Mouse (Mus musculus): ENCODE results near the gene Nol3.

Nol3 gene

GRCm38 (mm10) chr8:105275840-105276239 lies at the start of gene Nol3:
Gene Nol3 (plus strand): TSS chr8:105276140.
- in situ Hi-C loops (cut with MboI, MseI), result no loop called here

- in situ Hi-C loops (cut with MboI, MseI), result loop anchor here (10.0 kb wide), 1 partner anchor 567 kb away; no protein-coding TSS in a partner anchor
These were observed 44.2 kb upstream of the Nol3 start for GRCm38 (mm10) chr8:105231503-105232320.

GRCm38 (mm10) chr8:105232321-105232693 lies 43.6 kb upstream of the Nol3 start:
- in situ Hi-C loops (cut with MboI, MseI), result loop anchor here (10.0 kb wide), 1 partner anchor 568 kb away; no protein-coding TSS in a partner anchor

- in situ Hi-C loops (cut with MboI, MseI), result loop anchor here (10.0 kb wide), 1 partner anchor 569 kb away; no protein-coding TSS in a partner anchor
These were observed 42.6 kb upstream of the Nol3 start for GRCm38 (mm10) chr8:105233126-105233935.

- in situ Hi-C loops (cut with MboI, MseI), result loop anchor here (10.0 kb wide), 1 partner anchor 570 kb away; no protein-coding TSS in a partner anchor
These were observed 40.7 kb upstream of the Nol3 start for GRCm38 (mm10) chr8:105235206-105235605.

- in situ Hi-C loops (cut with MboI, MseI), result loop anchor here (10.0 kb wide), 1 partner anchor 573 kb away; no protein-coding TSS in a partner anchor
These were observed 38.3 kb upstream of the Nol3 start for GRCm38 (mm10) chr8:105237442-105238142.

- in situ Hi-C loops (cut with MboI, MseI), result no loop called here
These were observed 34.9 kb upstream of the Nol3 start for GRCm38 (mm10) chr8:105241016-105241415.

- in situ Hi-C loops (cut with MboI, MseI), result no loop called here
These were observed 24.0 kb upstream of the Nol3 start for GRCm38 (mm10) chr8:105251954-105252353.

GRCm38 (mm10) chr8:105252680-105253537 lies 23.0 kb upstream of the Nol3 start:
- in situ Hi-C loops (cut with MboI, MseI), result no loop called here

- in situ Hi-C loops (cut with MboI, MseI), result no loop called here
These were observed 22.2 kb upstream of the Nol3 start for GRCm38 (mm10) chr8:105253766-105254151.

- in situ Hi-C loops (cut with MboI, MseI), result no loop called here
These were observed 21.6 kb upstream of the Nol3 start for GRCm38 (mm10) chr8:105254152-105254965.

GRCm38 (mm10) chr8:105254966-105255350 lies 21.0 kb upstream of the Nol3 start, which contains the start of gene B3gnt9:
Gene B3gnt9 (minus strand): TSS chr8:105255153.
- in situ Hi-C loops (cut with MboI, MseI), result no loop called here

- in situ Hi-C loops (cut with MboI, MseI), result no loop called here
These were observed 18.4 kb upstream of the Nol3 start for GRCm38 (mm10) chr8:105257318-105258114.

- in situ Hi-C loops (cut with MboI, MseI), result no loop called here
These were observed 16.8 kb upstream of the Nol3 start for GRCm38 (mm10) chr8:105258911-105259720.

- in situ Hi-C loops (cut with MboI, MseI), result no loop called here
These were observed 16.1 kb upstream of the Nol3 start for GRCm38 (mm10) chr8:105259721-105260320.

GRCm38 (mm10) chr8:105260371-105261099 lies 15.4 kb upstream of the Nol3 start:
- in situ Hi-C loops (cut with MboI, MseI), result no loop called here
